Mouse (Mus musculus) G1E (cell line): ENCODE measurements at regions not wholly inside any gene's neighbourhood (a gene's known extent, or its start where the extent isn't known, plus 50 kb on each side); places are given as distances from the start of the nearest gene placed in this dataset.

Experiments used
- CTCF ChIP-seq: IDR thresholded peaks from 2 replicates; pipeline ENCODE4 v1.5.1; 2012; ENCODE audit warnings: low read depth, low read length, inconsistent platforms, mixed read lengths
- GATA1 ChIP-seq: IDR thresholded peaks from 2 replicates; pipeline ENCODE4 v1.6.1; 2012; ENCODE audit warnings: borderline replicate concordance, low read length, inconsistent platforms, mixed read lengths
- POLR2AphosphoS5 ChIP-seq: IDR thresholded peaks from 2 replicates; pipeline ENCODE4 v1.6.1; 2012; ENCODE audit warnings: low read depth, low read length, inconsistent platforms; ENCODE audit not compliant: insufficient replicate concordance

- TF ChIP-seq CTCF, result no peak
- TF ChIP-seq GATA1, result no peak
- TF ChIP-seq POLR2AphosphoS5, result no peak
Measured at GRCm38 (mm10) chr8:57209584-57209983, 111.2 kb upstream of the Hand2 start.
